Mouse (Mus musculus) liver, embryonic 14.5 days (tissue): ENCODE data around the gene Il3ra. TPM values are rescaled to one million over a fixed set of nuclear protein-coding genes. Genes with fewer than 3 reads are reported as not detected.

Experiments
- ATAC-seq: fragments of 200-750 bp; cut with Nextera tagmentation; 2 replicates; pipeline ENCODE4 v1.8.0; 2017; ENCODE audit warnings: moderate number of reproducible peaks, mild to moderate bottlenecking, moderate library complexity; ENCODE audit not compliant: insufficient read depth
- DNase-seq, 3 experiments: peaks; one replicate each; pipeline ENCODE4 v3.0.0-alpha.2; 2012 to 2013; ENCODE audit warnings: low read depth in 3 of 3, low spot score in 3 of 3
- H3K27ac ChIP-seq: fragments of 300-500 bp; sonication (generic); 2 replicates; pipeline ENCODE4 v1.5.1; 2014; ENCODE audit warnings: moderate library complexity, mild to moderate bottlenecking, control low read depth, inconsistent platforms
- H3K27me3 ChIP-seq: fragments of 300-500 bp; sonication (generic); 2 replicates; pipeline ENCODE4 v1.6.1; 2014; ENCODE audit warnings: mild to moderate bottlenecking, low read length, moderate library complexity; ENCODE audit not compliant: control insufficient read depth, insufficient read depth
- H3K36me3 ChIP-seq: fragments of 300-500 bp; sonication (generic); replicated peaks from 2 replicates; pipeline ENCODE4 v1.6.1; 2014; ENCODE audit warnings: low read depth; ENCODE audit not compliant: control insufficient read depth, insufficient read depth
- H3K4me1 ChIP-seq, 2 experiments: fragments of 200-500 bp in 1 of 2; fragments of 300-500 bp in 1 of 2; sonication (generic) in 1 of 2; replicated peaks; 2 replicates each; pipeline ENCODE4 v1.6.1; 2012 to 2014; ENCODE audit warnings: antibody characterized with exemption in 1 of 2, inconsistent platforms in 1 of 2, low read length in 1 of 2; ENCODE audit not compliant: control insufficient read depth in 2 of 2, insufficient read depth in 2 of 2
- H3K4me2 ChIP-seq: fragments of 300-500 bp; sonication (generic); 2 replicates; pipeline ENCODE4 v1.6.1; 2014; ENCODE audit warnings: low read depth, mild to moderate bottlenecking, control low read depth, moderate library complexity
- H3K4me3 ChIP-seq, 2 experiments: fragments of 200-500 bp in 1 of 2; fragments of 300-500 bp in 1 of 2; sonication (generic) in 1 of 2; 2 replicates each; pipeline ENCODE4 v1.5.1; 2012 to 2014; ENCODE audit warnings: low read depth in 2 of 2, low read length in 2 of 2, mild to moderate bottlenecking in 2 of 2, control low read depth in 1 of 2, inconsistent platforms in 1 of 2, moderate library complexity in 1 of 2; ENCODE audit not compliant: insufficient read depth in 1 of 2
- H3K9ac ChIP-seq: fragments of 300-500 bp; sonication (generic); replicated peaks from 2 replicates; pipeline ENCODE4 v1.6.1; 2014; ENCODE audit warnings: mild to moderate bottlenecking, control low read depth, moderate library complexity
- H3K9me3 ChIP-seq: fragments of 300-500 bp; sonication (generic); 2 replicates; pipeline ENCODE4 v1.6.1; 2016; ENCODE audit warnings: low read length, mixed read lengths; ENCODE audit not compliant: control insufficient read depth
- CTCF ChIP-seq: IDR thresholded peaks from 2 replicates; pipeline ENCODE4 v1.5.1; 2016; ENCODE audit warnings: antibody characterized with exemption, low read depth, control low read depth
- EP300 ChIP-seq: IDR thresholded peaks from 2 replicates; pipeline ENCODE4 v1.6.1; 2016; ENCODE audit warnings: antibody characterized with exemption, low read depth
- WGBS: fragments of 180-500 bp; shearing (Covaris S2); extraction: QIAGEN DNeasy Blood & Tissue Kit; methylation state at CpG from one replicate; pipeline ENCODE4 v1.1.7; 2014; ENCODE audit not compliant: insufficient replicate concordance; 5-methylcytosine and 5-hydroxymethylcytosine counted together
- polyA plus RNA-seq, 2 experiments: library from polyadenylated mRNA; depleted of rRNA in 1 of 2; stranded (reverse) in 1 of 2; unstranded in 1 of 2; fragments of >200 nt; fragmentation: Nextera tagmentation in 1 of 2; extraction: Ambion mirVana in 1 of 2; gene quantifications; 2 replicates each; pipeline versions ENCODE4 v1.2.1 to v1.2.3; 2012 to 2014

The Il3ra gene
- polyA plus RNA-seq, 2 experiments = 1.7 to 6.1 TPM

- 46% methylated on average over 1 of the region's 1 CpGs for WGBS
- TF ChIP-seq EP300 (no peak), CTCF (no peak)
Observed at GRCm38 (mm10) chr14:14395535-14395934, 49.5 kb downstream of the Il3ra start.

GRCm38 (mm10) chr14:14400998-14401397, 54.9 kb downstream of the Il3ra start, which contains the start of gene Olfr721-ps1:
Olfr721-ps1 (plus strand) TSS chr14:14401298.
- DNase-seq = no peak
- Histone ChIP-seq H3K4me2 (no peak within 1 kb of the TSS), H3K9me3 (no peaks in the 10 kb centered on the region), H3K27me3 (no peaks in the 10 kb centered on the region), H3K4me1 (no peaks in the 10 kb centered on the region), H3K9ac (no peak within 1 kb of the TSS), H3K36me3 (no peaks in the 10 kb centered on the region), H3K4me3 (no peak within 1 kb of the TSS), H3K27ac (no peak within 1 kb of the TSS)
- ATAC-seq = no peak
- WGBS = 70% methylated on average over 2 of the region's 2 CpGs
- no peak for TF ChIP-seq CTCF
- TF ChIP-seq EP300 = no peak

More at GRCm38 (mm10) chr14:14395535-14395934, 49.5 kb downstream of the Il3ra start:
- no peak overlapping the region for H3K4me2 ChIP-seq
- no peak for ATAC-seq
- no peak overlapping the region for H3K4me3 ChIP-seq
- H3K4me1 ChIP-seq = no peaks in the 10 kb centered on the region
- no peak overlapping the region for H3K9ac ChIP-seq
- no peaks in the 10 kb centered on the region for H3K27me3 ChIP-seq
- H3K36me3 ChIP-seq = no peaks in the 10 kb centered on the region
- DNase-seq = no peak
- H3K27ac ChIP-seq = no peak overlapping the region
- no peaks in the 10 kb centered on the region for H3K9me3 ChIP-seq

Other genes with a start within 250 kb of the Il3ra start
- 26.3 and 44.4 TPM in 2 replicates for gene Psmd6, start 225.3 kb upstream of the Il3ra start, polyA plus RNA-seq (2012; rRNA removed)
- 126 and 134 TPM in 2 replicates for gene Psmd6, start 225.3 kb upstream of the Il3ra start, polyA plus RNA-seq (2014; fragmentation: Nextera tagmentation; extraction: Ambion mirVana)
- gene Olfr720, start 159.4 kb upstream of the Il3ra start, polyA plus RNA-seq (2012; rRNA removed) = not detected in 2 replicates
- not detected in 2 replicates for gene Olfr720, start 159.4 kb upstream of the Il3ra start, polyA plus RNA-seq (2014; fragmentation: Nextera tagmentation; extraction: Ambion mirVana)
- not detected in 2 replicates for gene Olfr31, start 23.4 kb upstream of the Il3ra start, polyA plus RNA-seq (2012; rRNA removed)
- gene Olfr31, start 23.4 kb upstream of the Il3ra start, polyA plus RNA-seq (2014; fragmentation: Nextera tagmentation; extraction: Ambion mirVana) = not detected in 2 replicates
- gene Olfr721-ps1, start 55.0 kb downstream of the Il3ra start, polyA plus RNA-seq (2012; rRNA removed) = not detected in 2 replicates
- gene Olfr721-ps1, start 55.0 kb downstream of the Il3ra start, polyA plus RNA-seq (2014; fragmentation: Nextera tagmentation; extraction: Ambion mirVana) = not detected in 2 replicates